Mouse (Mus musculus): ENCODE data around the gene Mink1.
"Not testable (repeated sequence)": the region's sequence is repeated elsewhere in the genome, so short reads cannot be mapped to it uniquely, and the experiment has no call there.

The Mink1 gene

DNA sequence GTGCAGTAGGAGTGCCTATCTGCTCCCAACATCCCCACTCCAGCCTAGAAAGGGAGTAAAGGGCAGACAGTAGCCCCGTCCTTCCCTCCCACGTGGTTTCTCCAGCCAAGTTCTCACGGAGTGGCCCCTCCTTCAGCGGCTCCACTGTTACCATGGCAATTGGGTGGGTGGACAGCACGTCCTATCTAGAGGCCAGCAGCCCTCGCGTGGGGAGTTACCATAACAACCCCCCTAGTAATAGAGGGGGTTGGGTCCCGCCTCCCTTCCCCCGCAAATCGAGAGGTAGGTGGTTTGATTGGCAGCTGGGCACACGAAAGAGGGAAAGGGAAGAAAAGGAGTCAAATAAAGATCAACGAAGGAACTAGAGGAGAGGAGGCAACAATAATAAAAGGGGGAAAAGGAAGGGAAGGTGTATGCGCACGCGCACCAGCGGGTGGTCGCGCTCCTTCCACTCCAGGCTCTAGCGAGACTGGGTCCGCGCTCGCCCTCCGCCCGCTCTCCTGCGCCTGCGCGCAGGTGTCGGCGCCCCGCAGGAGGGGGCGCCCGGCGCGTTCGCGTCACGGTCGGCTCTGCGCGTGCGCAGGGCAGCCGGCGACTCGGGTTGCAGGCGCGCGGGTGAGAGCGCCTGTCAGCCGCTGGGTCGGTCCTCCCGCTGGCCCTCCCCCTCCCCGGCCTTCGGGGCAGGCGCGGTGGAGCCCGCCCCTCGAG, at the start of gene Mink1:
TSS of gene Mink1 (plus strand) at position 595 of the 708 bp plus-strand sequence.
- peak; percentile 90 for DNase-seq

GRCm38 (mm10) chr11:70513520-70513919, 49.2 kb upstream of the Mink1 start:
- no peak for DNase-seq

DNA sequence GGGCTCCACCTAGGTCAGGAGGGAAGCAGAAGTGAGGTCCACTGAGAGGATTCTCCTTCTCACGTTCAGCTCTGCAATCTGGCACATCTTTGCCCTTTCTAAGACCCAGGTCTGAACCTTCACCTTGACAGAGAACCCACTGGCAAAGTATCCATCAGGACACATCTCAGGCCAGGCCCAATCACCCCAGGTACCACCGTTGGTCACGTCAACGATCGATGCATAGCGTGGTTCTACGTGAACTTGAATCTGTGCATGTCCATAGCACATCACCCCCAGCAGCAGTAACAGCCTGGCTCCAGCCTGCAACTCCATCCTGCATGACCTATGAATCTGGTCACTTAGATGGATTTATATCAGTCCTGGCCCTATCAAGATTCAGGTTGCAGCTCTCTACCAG, 48.4 kb upstream of the Mink1 start, which contains the start of gene Vmo1:
TSS of gene Vmo1 (minus strand) at position 329 of the 400 bp plus-strand sequence.
- DNase-seq: no peak

- DNase-seq: no peak
These were observed 46.3 kb upstream of the Mink1 start for GRCm38 (mm10) chr11:70516352-70516751.

DNA sequence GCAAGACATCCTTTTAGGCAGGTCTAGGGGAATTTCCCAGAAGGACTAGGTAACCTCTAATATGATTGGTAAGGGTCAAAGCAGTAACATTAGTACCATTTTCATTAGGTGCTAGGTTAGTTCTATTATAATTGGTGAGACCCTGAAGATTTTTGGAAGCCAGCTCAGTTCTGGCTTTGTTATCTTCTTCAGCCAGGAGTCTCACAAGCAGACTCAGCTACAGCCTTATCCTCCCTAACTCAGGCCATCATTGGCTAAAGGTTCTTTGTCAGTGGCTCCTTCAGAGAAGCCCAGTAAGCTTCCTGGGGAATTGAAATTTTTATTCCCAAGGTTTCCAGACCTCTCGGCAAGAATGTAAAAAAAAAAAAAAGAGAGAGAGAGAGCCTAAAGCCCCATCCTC, 44.2 kb upstream of the Mink1 start:
- no peak for DNase-seq

GRCm38 (mm10) chr11:70518923-70519322, 43.8 kb upstream of the Mink1 start, which contains the start of gene Gltpd2:
Gene Gltpd2 (plus strand): TSS chr11:70519196.
- DNase-seq: no peak

DNA sequence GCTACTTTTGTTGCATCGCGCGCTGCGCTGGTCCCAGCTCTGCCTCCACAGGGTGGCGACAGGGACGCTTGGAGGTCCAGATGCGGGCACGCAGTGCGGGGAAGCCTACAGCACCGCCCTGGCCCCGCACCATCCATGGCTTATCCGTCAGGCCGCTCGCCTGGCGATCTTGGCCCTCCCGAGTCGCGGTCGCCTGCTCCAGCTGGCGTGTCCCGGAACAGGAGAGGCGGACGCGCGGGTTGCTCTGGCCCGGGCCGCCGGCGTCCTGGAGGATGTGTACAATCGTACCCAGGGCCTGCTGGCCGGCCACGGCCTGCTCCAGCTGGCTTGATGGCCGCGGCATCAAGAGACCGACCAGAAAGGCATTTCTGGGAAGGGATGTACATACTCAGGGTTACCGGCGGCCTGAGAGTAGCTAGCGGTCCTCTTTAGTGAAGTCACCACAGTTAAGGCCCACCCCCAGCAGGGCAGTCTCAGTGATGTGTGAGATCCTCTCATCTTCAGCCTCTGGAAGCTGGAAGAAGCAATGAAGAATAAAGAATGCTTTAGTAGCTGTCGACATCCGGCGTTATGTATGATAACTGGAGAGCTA, 42.4 kb upstream of the Mink1 start:
- DNase-seq: peak; percentile 26

DNA sequence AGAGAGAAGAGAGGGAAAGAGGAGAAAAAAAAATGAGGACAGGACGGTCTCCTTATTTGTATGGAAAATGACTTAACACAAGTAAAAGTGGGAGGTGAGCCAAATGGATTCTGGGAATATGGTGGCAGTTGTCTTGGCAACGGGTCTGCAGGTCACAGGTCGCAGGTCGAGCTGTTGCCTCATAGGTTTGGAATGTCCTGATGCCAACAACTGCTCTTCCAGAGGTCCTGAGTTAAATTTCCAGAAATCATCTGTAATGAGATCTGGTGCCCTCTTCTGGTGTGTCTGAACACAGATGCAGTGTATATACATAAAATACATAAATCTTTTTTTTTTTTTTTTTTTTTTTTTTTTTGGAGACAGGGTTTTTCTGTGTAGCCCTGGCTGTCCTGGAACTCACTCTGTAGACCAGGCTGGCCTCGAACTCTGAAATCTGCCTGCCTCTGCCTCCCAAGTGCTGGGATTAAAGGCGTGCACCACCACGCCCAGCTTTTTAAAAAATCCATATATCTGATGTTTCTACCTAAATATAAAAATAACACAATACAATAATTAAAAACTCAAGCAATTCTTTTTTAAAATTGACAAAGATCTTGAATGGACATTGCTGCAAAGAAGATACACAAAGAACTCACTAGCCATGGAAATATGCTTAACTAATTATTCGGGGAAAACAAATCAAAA, 39.2 kb upstream of the Mink1 start:
- not testable (repeated sequence) for DNase-seq

- no peak for DNase-seq
These were observed 37.9 kb upstream of the Mink1 start for GRCm38 (mm10) chr11:70524782-70525181.

DNA sequence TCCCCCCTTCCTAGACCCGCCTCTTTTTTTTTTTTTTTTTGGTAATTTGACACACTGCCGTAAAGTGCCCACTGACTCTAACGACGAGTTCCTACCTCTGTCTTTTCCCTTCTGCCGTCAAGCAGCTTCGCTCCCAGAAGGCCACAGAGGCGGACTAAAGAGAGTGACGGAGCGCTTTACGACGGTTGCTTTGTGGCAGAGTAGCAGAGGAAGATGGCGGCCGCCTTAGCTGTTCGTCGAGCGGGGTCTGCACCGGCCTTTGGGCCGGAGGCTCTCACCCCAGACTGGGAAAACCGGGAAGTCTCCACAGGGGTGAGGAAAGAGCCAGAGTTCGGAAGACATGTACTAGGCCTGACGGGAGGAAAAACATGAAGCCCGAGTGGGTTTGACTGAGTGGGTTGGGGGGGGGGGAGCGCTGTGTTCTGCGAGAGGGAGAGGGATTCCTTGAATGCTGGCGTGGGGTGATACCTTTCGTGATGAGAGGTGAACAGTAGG, 37.5 kb upstream of the Mink1 start, which contains the start of gene Psmb6:
TSS of gene Psmb6 (plus strand) at position 184 of the 495 bp plus-strand sequence.
- peak; percentile 91 for DNase-seq

DNA sequence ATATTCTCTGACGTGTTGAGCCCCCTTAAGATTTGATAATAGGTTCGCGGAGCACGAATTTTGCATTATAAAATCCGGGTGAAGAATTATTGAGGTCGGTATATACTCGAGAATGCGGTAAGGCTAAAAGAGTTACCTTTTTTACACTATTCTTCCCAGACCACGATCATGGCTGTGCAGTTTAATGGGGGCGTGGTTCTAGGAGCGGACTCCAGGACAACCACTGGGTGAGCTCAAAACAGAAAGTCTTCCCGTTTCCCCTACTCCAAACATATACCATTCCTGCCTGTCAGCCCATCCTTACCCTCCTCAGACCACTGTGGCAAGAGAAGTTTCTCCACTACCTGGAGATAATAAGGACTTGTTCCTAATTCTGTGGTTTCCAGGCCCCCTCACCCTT, 37.0 kb upstream of the Mink1 start:
- DNase-seq: no peak

DNA sequence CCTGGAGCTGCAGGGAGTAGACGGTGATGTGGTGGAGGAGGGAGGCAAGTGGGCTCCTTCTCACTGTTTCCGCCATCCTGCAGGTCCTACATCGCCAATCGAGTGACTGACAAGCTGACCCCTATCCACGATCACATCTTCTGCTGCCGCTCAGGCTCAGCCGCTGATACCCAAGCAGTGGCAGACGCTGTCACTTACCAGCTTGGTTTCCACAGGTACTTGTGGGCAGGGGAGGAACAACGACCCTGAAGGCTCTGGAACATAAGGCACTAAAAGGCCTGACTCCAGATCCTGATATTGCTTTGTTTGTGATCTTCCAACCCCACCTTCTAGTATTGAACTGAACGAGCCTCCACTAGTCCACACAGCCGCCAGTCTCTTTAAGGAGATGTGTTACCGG, 36.5 kb upstream of the Mink1 start:
- no peak for DNase-seq

DNA sequence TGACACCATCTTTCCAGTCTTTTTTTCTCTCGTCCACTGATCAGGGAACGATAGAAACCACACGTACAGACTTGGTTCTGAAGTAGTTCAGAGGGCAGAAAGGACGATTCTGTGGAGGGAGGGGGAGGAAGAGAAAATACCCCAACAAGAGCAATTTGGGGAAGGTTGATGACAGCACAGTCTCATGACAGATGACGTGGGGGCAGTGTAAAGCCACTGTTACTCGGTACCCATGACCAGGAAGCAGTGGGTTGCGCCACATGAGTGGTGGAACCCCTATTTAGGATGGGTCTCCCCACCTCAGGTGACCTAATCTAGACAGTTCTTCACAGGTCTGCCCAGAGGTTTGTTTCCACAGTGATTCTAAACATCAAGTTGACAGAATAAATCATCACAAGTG, 34.1 kb upstream of the Mink1 start:
- no peak for DNase-seq

DNA sequence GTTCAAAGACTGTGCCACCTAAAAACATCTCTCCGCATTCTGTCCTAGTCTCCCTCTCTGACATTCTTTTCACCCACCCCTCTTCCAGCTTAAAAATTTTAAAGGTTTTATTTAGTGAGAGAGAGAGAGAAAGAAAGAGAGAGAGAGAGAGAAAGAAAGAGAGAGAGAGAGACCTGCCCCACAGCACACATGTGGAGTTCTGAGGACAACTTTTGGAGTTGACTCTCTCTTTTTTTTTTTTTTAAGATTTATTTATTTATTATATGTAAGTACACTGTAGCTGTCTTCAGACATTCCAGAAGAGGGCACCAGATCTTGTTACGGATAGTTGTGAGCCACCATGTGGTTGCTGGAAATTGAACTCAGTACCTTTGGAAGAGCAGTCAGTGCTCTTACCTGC, 31.6 kb upstream of the Mink1 start:
- not testable (repeated sequence) for DNase-seq

GRCm38 (mm10) chr11:70532839-70533238, 29.8 kb upstream of the Mink1 start, which contains the start of gene Gm40193:
Gene Gm40193 (minus strand): TSS chr11:70532939.
- no peak for DNase-seq

DNA sequence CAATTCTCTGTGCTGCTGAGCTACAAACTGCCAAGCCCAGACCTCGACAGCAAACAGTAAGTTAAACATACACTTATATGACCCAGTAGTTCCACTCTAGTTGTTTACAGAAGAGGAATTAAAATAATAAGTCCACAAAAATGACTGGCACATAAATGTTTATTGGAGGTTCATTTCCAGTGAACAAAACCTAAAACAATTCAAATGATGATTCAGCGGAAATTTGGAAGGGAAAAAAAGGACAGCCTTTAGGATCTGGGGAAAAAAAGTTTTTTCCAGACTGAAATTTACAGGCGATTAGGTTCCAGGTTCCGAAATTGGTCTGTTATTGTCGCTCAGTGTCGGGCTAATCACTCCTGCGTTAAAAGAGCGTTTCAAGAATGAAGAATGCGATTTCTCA, 23.3 kb upstream of the Mink1 start:
- no peak for DNase-seq

GRCm38 (mm10) chr11:70539877-70540587, 22.6 kb upstream of the Mink1 start, which contains the start of gene Pld2:
Gene Pld2 (plus strand): TSS chr11:70540064.
- peak; percentile 84 for DNase-seq

GRCm38 (mm10) chr11:70540928-70541327, 21.8 kb upstream of the Mink1 start:
- no peak for DNase-seq

DNA sequence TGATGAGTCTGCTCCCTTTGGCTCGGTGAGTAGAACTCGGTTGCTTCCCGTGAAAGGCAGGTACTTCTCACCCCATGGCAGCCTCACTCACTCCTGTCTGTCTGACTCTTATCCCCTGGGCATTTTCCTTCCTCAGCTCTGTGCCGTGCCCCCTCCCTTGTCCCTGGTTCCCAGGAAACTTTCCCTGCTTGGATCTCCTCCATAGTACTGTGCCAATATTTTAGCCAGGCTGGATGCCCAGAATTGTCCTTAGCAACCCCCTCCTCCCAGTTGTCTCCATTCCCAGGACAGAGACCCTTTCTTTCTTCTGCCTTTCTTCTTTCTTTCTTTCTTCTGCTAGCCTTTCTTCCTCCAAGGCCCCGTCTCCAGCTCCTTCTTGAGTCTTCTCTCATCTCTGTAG, 21.3 kb upstream of the Mink1 start:
- DNase-seq: no peak

DNA sequence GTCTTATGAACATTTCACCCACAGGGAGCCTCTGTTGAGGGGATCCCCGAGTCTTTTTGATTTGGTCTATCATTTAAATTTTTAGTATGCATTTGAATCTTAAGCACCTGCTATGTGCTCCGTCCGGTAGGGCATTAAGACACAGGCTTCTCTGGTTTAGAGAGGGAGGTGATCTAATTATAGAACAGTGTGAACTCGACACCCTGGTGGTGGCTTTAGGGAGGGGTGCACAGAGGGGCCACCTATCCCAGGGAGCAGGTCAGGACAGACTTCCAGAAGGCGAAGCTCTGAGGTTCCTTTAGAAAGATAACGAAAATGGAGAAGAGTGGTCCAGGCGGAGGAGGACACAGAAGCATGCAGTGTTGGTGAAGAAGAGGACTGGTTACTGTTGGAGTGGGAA, 18.2 kb upstream of the Mink1 start:
- no peak for DNase-seq

- DNase-seq: no peak
These were observed 11.2 kb upstream of the Mink1 start for GRCm38 (mm10) chr11:70551526-70551925.

- no peak for DNase-seq
These were observed 8.7 kb upstream of the Mink1 start for GRCm38 (mm10) chr11:70553940-70554339.

DNA sequence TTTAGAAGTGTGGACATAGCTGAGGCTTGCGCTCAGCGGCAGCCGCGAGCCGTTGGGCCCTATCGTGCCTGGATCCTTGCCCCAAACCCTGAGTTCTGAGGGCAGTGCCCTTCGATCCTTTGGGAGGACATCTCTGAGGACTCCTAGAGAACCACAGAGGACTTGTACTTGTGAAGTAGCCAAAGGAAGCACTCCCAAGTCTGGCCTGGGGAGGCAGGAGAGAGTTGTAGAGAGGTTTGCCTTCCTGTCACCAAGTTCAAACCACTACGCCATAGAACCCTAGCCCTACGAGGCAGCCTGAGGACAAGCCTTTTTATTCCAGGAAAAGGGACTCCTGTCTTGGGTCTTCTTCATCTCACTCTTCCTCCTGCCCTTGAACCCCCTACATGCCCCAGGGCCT, 5.1 kb upstream of the Mink1 start:
- no peak for DNase-seq

Measured in liver (tissue).